Comparison of ENCODE assay signal across 14 mouse cellular contexts in genomic region chr2:152637006-152637322, GRCm38 (mm10). TPM values are rescaled to one million over a fixed set of nuclear protein-coding genes. Genes with fewer than 3 reads are reported as not detected.
A peak's percentile ranks its signal among the peaks of the same experiment; 100 is the strongest.
DNase-seq lines count a peak whose midpoint lies in the region; ATAC-seq lines count a peak whose summit lies in the region.
"Had no signal": no experiment of that assay in that cellular context is flagged by ENCODE, and none has a peak within 500 bp of the region (broad histone marks: within the 10 kb centered on the region; RNA-seq: fewer than 3 reads in every experiment).

No protein-coding gene starts in this region.

- no peak overlapping the region for H3K9ac ChIP-seq in heart, embryonic 13.5 days
- H3K9ac ChIP-seq in liver, embryonic 13.5 days, result no peak overlapping the region
- H3K9ac ChIP-seq in embryonic facial prominence, embryonic 14.5 days (ENCODE audit: low read depth, low read length), result no peak overlapping the region
- H3K9ac ChIP-seq in limb, embryonic 15.5 days, result no peak overlapping the region
- H3K9ac ChIP-seq: hindbrain, embryonic 13.5 days had no signal

- WGBS in heart, embryonic 13.5 days, result 61% methylated on average over 6 of the region's 6 CpGs
- WGBS in liver, embryonic 13.5 days (ENCODE audit: insufficient replicate concordance), result 57% methylated on average over 6 of the region's 6 CpGs
- 63% methylated on average over 6 of the region's 6 CpGs for WGBS in embryonic facial prominence, embryonic 14.5 days
- WGBS in limb, embryonic 15.5 days, result 50% methylated on average over 6 of the region's 6 CpGs

- no peak for ATAC-seq in heart, embryonic 13.5 days (ENCODE audit: extremely low read depth, insufficient number of reproducible peaks, low FRiP score, low TSS enrichment)
- ATAC-seq in liver, embryonic 13.5 days (ENCODE audit: low read depth), result no peak
- 0 out of 2 replicates have a peak, but pooled peaks have one; percentile 5 for ATAC-seq in embryonic facial prominence, embryonic 14.5 days (ENCODE audit: low read depth)
- no peak; the same call in 1 of the 2 replicates for ATAC-seq in limb, embryonic 15.5 days (ENCODE audit: insufficient number of reproducible peaks, low FRiP score, low TSS enrichment, low read depth)

- 0 out of 2 replicates have a peak overlapping the region, but pooled peaks have one; percentile 43 for H3K4me2 ChIP-seq in heart, embryonic 13.5 days
- H3K4me2 ChIP-seq in liver, embryonic 13.5 days, result no peak overlapping the region
- no peak overlapping the region for H3K4me2 ChIP-seq in embryonic facial prominence, embryonic 14.5 days (ENCODE audit: low read depth, low read length)
- no peak overlapping the region for H3K4me2 ChIP-seq in limb, embryonic 15.5 days
- H3K4me2 ChIP-seq: hindbrain, embryonic 13.5 days had no signal

- H3K27me3 ChIP-seq in heart, embryonic 13.5 days (replicated peaks), result peaks cover 4% of the 10 kb centered on the region; the same call in 1 of the 2 replicates
- H3K27me3 ChIP-seq in liver, embryonic 13.5 days, result peaks cover 18% of the 10 kb centered on the region
- no peaks in the 10 kb centered on the region for H3K27me3 ChIP-seq in embryonic facial prominence, embryonic 14.5 days (replicated peaks; ENCODE audit: control insufficient read depth, insufficient read depth, low read length)
- 0 out of 2 replicates have a peak, but pooled peaks cover 8% of the 10 kb centered on the region for H3K27me3 ChIP-seq in limb, embryonic 15.5 days

- intact Hi-C loops in heart, postnatal 36 days (cut with DNase I), result no loop called here

- no peak overlapping the region for H3K4me3 ChIP-seq in heart, embryonic 13.5 days
- no peak overlapping the region for H3K4me3 ChIP-seq in liver, embryonic 13.5 days (replicated peaks)
- no peak overlapping the region for H3K4me3 ChIP-seq in embryonic facial prominence, embryonic 14.5 days (ENCODE audit: low read depth, low read length)
- no peak overlapping the region for H3K4me3 ChIP-seq in limb, embryonic 15.5 days
- H3K4me3 ChIP-seq: hindbrain, embryonic 13.5 days had no signal

- peaks cover 4% of the 10 kb centered on the region; the same call in 1 of the 2 replicates for H3K36me3 ChIP-seq in heart, embryonic 13.5 days
- no peaks in the 10 kb centered on the region for H3K36me3 ChIP-seq in liver, embryonic 13.5 days
- no peaks in the 10 kb centered on the region for H3K36me3 ChIP-seq in embryonic facial prominence, embryonic 14.5 days (ENCODE audit: control insufficient read depth, insufficient read depth, low read length)
- H3K36me3 ChIP-seq in limb, embryonic 15.5 days, result no peaks in the 10 kb centered on the region
- H3K36me3 ChIP-seq: hindbrain, embryonic 13.5 days had no signal

- H3K9me3 ChIP-seq in heart, embryonic 13.5 days, result no peaks in the 10 kb centered on the region
- no peaks in the 10 kb centered on the region for H3K9me3 ChIP-seq in liver, embryonic 13.5 days (replicated peaks)
- H3K9me3 ChIP-seq in embryonic facial prominence, embryonic 14.5 days (ENCODE audit: control insufficient read depth, low read length), result no peaks in the 10 kb centered on the region
- H3K9me3 ChIP-seq in limb, embryonic 15.5 days, result no peaks in the 10 kb centered on the region
- H3K9me3 ChIP-seq: hindbrain, embryonic 13.5 days had no signal

- H3K27ac ChIP-seq in heart, embryonic 13.5 days (replicated peaks), result peak overlapping the region; percentile 92
- H3K27ac ChIP-seq in liver, embryonic 13.5 days, result peak overlapping the region; percentile 55; the same call in 1 of the 2 replicates
- H3K27ac ChIP-seq in embryonic facial prominence, embryonic 14.5 days (replicated peaks; ENCODE audit: low read depth, low read length), result 0 out of 2 replicates have a peak overlapping the region, but pooled peaks have one; percentile 25
- peak overlapping the region; percentile 75 for H3K27ac ChIP-seq in limb, embryonic 15.5 days
- H3K27ac ChIP-seq: hindbrain, embryonic 13.5 days had no signal

- DNase-seq in heart, postnatal 36 days, result no peak
- no peak for DNase-seq in liver, embryonic 13.5 days
- no peak for DNase-seq in liver
- no peak for DNase-seq in embryonic facial prominence, embryonic 14.5 days (ENCODE audit: low spot score)
- no peak for DNase-seq in B cell, adult 2 months
- no peak for DNase-seq in embryo, embryonic 10 days (ENCODE audit: low spot score)

- peaks cover 67% of the 10 kb centered on the region for H3K4me1 ChIP-seq in heart, embryonic 13.5 days
- H3K4me1 ChIP-seq in liver, embryonic 13.5 days (replicated peaks), result no peaks in the 10 kb centered on the region
- H3K4me1 ChIP-seq in embryonic facial prominence, embryonic 14.5 days (ENCODE audit: control insufficient read depth, insufficient read depth, low read length), result no peaks in the 10 kb centered on the region
- H3K4me1 ChIP-seq in limb, embryonic 15.5 days, result peaks cover 35% of the 10 kb centered on the region

RNA-seq across cellular contexts. Expression of gene Rem1, which starts 10.2 kb away (rescaled TPM):
- 10.5 and 12.6 TPM in 2 replicates for polyA plus RNA-seq in heart, embryonic 13.5 days (2015; fragmentation: Nextera tagmentation; extraction: Ambion mirVana)
- total RNA-seq in heart, postnatal 36 days (2021), result 1 to 10 TPM; 6.5 to 7.8 TPM
- polyA plus RNA-seq in liver, embryonic 13.5 days (2015; fragmentation: Nextera tagmentation; extraction: Ambion mirVana), result 0.89 and 0.95 TPM in 2 replicates
- 4.7 and 7.0 TPM in 2 replicates for polyA plus RNA-seq in embryonic facial prominence, embryonic 14.5 days (2014; fragmentation: Nextera tagmentation; extraction: Ambion mirVana)
- polyA plus RNA-seq in limb, embryonic 15.5 days (2015; fragmentation: Nextera tagmentation; extraction: Ambion mirVana), result 5.2 and 7.4 TPM in 2 replicates

RNA-seq across cellular contexts. Expression of gene Defb25, which starts 14.1 kb away (rescaled TPM):
- 0.68 and 1.1 TPM in 2 replicates for polyA plus RNA-seq in heart, embryonic 13.5 days (2015; fragmentation: Nextera tagmentation; extraction: Ambion mirVana)
- total RNA-seq in heart, postnatal 36 days (2021), result not detected
- polyA plus RNA-seq in liver, embryonic 13.5 days (2015; fragmentation: Nextera tagmentation; extraction: Ambion mirVana), result not detected in 2 replicates
- polyA plus RNA-seq in embryonic facial prominence, embryonic 14.5 days (2014; fragmentation: Nextera tagmentation; extraction: Ambion mirVana), result 2.3 and 2.7 TPM in 2 replicates
- 0.92 and 1.1 TPM in 2 replicates for polyA plus RNA-seq in limb, embryonic 15.5 days (2015; fragmentation: Nextera tagmentation; extraction: Ambion mirVana)
- total RNA-seq: common myeloid progenitor, adult 5-6 weeks; layer of hippocampus, adult 18-20 months; left cerebral cortex, postnatal 10 days; neutrophil, adult 5-6 weeks had no signal
- polyA plus RNA-seq: hindbrain, embryonic 13.5 days had no signal

RNA-seq across cellular contexts. Expression of gene H13, which starts 32.3 kb away (rescaled TPM):
- 81.9 and 84.7 TPM in 2 replicates for polyA plus RNA-seq in heart, embryonic 13.5 days (2015; fragmentation: Nextera tagmentation; extraction: Ambion mirVana)
- total RNA-seq in heart, postnatal 36 days (2021), result 10 to 100 TPM; 33.1 to 41.2 TPM
- 49.0 and 52.9 TPM in 2 replicates for polyA plus RNA-seq in liver, embryonic 13.5 days (2015; fragmentation: Nextera tagmentation; extraction: Ambion mirVana)
- 122 and 134 TPM in 2 replicates for polyA plus RNA-seq in embryonic facial prominence, embryonic 14.5 days (2014; fragmentation: Nextera tagmentation; extraction: Ambion mirVana)
- 143 and 150 TPM in 2 replicates for polyA plus RNA-seq in limb, embryonic 15.5 days (2015; fragmentation: Nextera tagmentation; extraction: Ambion mirVana)

RNA-seq across cellular contexts. Expression of gene Defb36, which starts 32.8 kb away (rescaled TPM):
- not detected in 2 replicates for polyA plus RNA-seq in heart, embryonic 13.5 days (2015; fragmentation: Nextera tagmentation; extraction: Ambion mirVana)
- total RNA-seq in heart, postnatal 36 days (2021), result not detected
- not detected in 2 replicates for polyA plus RNA-seq in liver, embryonic 13.5 days (2015; fragmentation: Nextera tagmentation; extraction: Ambion mirVana)
- not detected in 2 replicates for polyA plus RNA-seq in embryonic facial prominence, embryonic 14.5 days (2014; fragmentation: Nextera tagmentation; extraction: Ambion mirVana)
- polyA plus RNA-seq in limb, embryonic 15.5 days (2015; fragmentation: Nextera tagmentation; extraction: Ambion mirVana), result not detected in 2 replicates
- total RNA-seq: common myeloid progenitor, adult 5-6 weeks; layer of hippocampus, adult 18-20 months; left cerebral cortex, postnatal 10 days; neutrophil, adult 5-6 weeks had no signal
- polyA plus RNA-seq: hindbrain, embryonic 13.5 days had no signal

RNA-seq across cellular contexts. Expression of gene Defb45, which starts 37.8 kb away (rescaled TPM):
- polyA plus RNA-seq in heart, embryonic 13.5 days (2015; fragmentation: Nextera tagmentation; extraction: Ambion mirVana), result not detected in 2 replicates
- not detected for total RNA-seq in heart, postnatal 36 days (2021)
- polyA plus RNA-seq in liver, embryonic 13.5 days (2015; fragmentation: Nextera tagmentation; extraction: Ambion mirVana), result not detected in 2 replicates
- polyA plus RNA-seq in embryonic facial prominence, embryonic 14.5 days (2014; fragmentation: Nextera tagmentation; extraction: Ambion mirVana), result not detected in 2 replicates
- polyA plus RNA-seq in limb, embryonic 15.5 days (2015; fragmentation: Nextera tagmentation; extraction: Ambion mirVana), result not detected in 2 replicates
- total RNA-seq: adrenal gland, adult 8-10 months; common myeloid progenitor, adult 5-6 weeks; layer of hippocampus, adult 18-20 months; left cerebral cortex, postnatal 10 days; neutrophil, adult 5-6 weeks had no signal
- polyA plus RNA-seq: hindbrain, embryonic 13.5 days had no signal

Comparison
In these comparisons a context has a peak if more than half of its experiments do, and no peak if none do; other contexts are left out.
1. H3K27ac ChIP-seq: peak in every context shown above with its lines; median percentile 92 in heart, embryonic 13.5 days; 75 in limb, embryonic 15.5 days; 55 in liver, embryonic 13.5 days; 25 in embryonic facial prominence, embryonic 14.5 days.